Mouse (Mus musculus) kidney, embryonic 14.5 days (tissue): ENCODE measurements at regions not wholly inside any gene's neighbourhood (a gene's known extent, or its start where the extent isn't known, plus 50 kb on each side); places are given as distances from the start of the nearest gene placed in this dataset.

Source experiments
- ATAC-seq: fragments of 200-750 bp; cut with Nextera tagmentation; 2 replicates; pipeline ENCODE4 v1.8.0; 2017; ENCODE audit warnings: moderate number of reproducible peaks, mild to moderate bottlenecking, moderate TSS enrichment, moderate library complexity; ENCODE audit not compliant: low FRiP score, low TSS enrichment
- H3K27ac ChIP-seq: fragments of 300-500 bp; sonication (generic); 2 replicates; pipeline ENCODE4 v1.5.1; 2014; ENCODE audit warnings: low read depth, mild to moderate bottlenecking, low read length, moderate library complexity, mixed read lengths
- H3K27me3 ChIP-seq: fragments of 300-500 bp; sonication (generic); 2 replicates; pipeline ENCODE4 v1.6.1; 2014; ENCODE audit warnings: mild to moderate bottlenecking, low read length; ENCODE audit not compliant: control insufficient read depth, insufficient read depth
- H3K36me3 ChIP-seq: fragments of 300-500 bp; sonication (generic); 2 replicates; pipeline ENCODE4 v1.6.1; 2014; ENCODE audit warnings: low read length, mixed read lengths; ENCODE audit not compliant: control insufficient read depth, insufficient read depth
- H3K4me1 ChIP-seq: fragments of 300-500 bp; sonication (generic); 2 replicates; pipeline ENCODE4 v1.6.1; 2014; ENCODE audit warnings: low read length, mixed read lengths; ENCODE audit not compliant: control insufficient read depth, insufficient read depth
- H3K4me2 ChIP-seq: fragments of 300-500 bp; sonication (generic); replicated peaks from 2 replicates; pipeline ENCODE4 v1.6.1; 2014; ENCODE audit warnings: low read depth, mild to moderate bottlenecking, low read length
- H3K4me3 ChIP-seq: fragments of 300-500 bp; sonication (generic); 2 replicates; pipeline ENCODE4 v1.5.1; 2014; ENCODE audit warnings: mild to moderate bottlenecking, low read length
- H3K9ac ChIP-seq: fragments of 300-500 bp; sonication (generic); 2 replicates; pipeline ENCODE4 v1.6.1; 2014; ENCODE audit warnings: low read depth, mild to moderate bottlenecking, low read length, moderate library complexity
- H3K9me3 ChIP-seq: fragments of 300-500 bp; sonication (generic); 2 replicates; pipeline ENCODE4 v1.6.1; 2016; ENCODE audit warnings: low read length; ENCODE audit not compliant: control insufficient read depth
- WGBS: fragments of 180-500 bp; shearing (Covaris S2); extraction: QIAGEN DNeasy Blood & Tissue Kit; methylation state at CpG from one replicate; pipeline ENCODE4 v1.1.7; 2014; 5-methylcytosine and 5-hydroxymethylcytosine counted together

DNA sequence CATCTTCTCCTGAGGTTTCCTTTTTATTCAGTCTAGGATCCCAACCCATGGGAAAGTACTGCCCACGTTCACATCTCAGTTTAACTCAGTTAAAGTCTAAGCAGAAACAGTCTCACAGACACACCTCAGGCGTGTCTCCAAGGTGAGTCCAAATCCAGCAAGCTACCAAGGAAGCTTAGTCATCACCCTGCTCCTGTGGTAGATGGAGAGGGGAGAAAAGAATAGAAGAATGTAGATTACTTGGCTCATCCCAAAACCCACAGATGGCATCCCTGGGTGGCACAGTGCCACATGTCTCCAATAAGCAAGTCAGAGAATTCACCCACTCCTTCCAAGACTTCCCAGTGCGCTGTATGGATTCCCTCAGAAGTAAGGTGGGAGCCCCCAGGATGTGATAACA is 199.2 kb downstream of the Pdcd6ip start:
- Histone ChIP-seq H3K27ac (no peak overlapping the region), H3K9ac (no peak overlapping the region), H3K27me3 (no peaks in the 10 kb centered on the region), H3K4me3 (no peak overlapping the region), H3K4me2 (no peak overlapping the region), H3K36me3 (no peaks in the 10 kb centered on the region), H3K9me3 (no peaks in the 10 kb centered on the region), H3K4me1 (no peaks in the 10 kb centered on the region)
- no peak for ATAC-seq
- WGBS = 90% methylated on average over 3 of the region's 3 CpGs

DNA sequence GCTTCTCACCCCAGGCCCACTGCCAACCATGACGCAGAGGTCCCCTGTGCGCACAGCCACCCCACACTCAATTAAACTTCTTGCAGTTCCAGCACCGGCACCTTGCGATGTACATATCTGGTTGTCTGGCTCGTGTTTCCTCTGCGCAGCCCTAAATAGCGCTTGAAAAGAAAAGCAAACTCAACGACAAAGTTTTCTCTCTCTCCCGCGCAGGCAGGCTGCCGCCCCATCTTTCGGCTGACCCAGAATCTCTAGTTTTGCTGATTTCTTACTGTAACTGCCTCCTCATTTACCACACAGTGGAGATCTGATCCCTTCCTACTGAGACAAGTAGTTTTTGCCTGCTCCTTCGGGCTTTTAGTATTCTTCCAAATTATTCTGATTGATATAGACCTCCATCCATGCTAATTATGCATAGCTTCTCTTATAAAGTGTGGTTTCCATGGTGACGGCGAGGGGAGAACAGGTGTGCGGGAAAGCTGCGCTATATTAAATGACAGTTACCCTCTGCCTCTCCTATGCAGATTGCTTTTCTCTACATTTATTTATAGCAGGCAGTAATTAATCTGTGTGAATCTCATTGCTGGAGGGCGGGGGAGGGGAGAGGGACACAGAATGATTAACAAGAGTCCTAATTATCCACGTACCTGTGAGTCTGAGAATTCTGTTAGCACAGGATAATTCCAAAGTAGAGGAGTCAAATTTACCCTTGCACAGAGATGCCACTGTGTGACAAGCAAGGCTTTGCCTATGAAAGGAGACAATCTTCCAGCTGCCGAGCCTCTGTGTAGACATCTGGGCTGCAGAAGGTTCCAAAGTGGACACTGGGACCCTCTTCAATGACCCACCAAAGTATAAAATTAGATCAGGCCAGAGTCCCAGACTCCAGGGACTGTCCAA is 200.2 kb downstream of the Pdcd6ip start:
- ATAC-seq = no peak
- no peak overlapping the region for H3K4me3 ChIP-seq

DNA sequence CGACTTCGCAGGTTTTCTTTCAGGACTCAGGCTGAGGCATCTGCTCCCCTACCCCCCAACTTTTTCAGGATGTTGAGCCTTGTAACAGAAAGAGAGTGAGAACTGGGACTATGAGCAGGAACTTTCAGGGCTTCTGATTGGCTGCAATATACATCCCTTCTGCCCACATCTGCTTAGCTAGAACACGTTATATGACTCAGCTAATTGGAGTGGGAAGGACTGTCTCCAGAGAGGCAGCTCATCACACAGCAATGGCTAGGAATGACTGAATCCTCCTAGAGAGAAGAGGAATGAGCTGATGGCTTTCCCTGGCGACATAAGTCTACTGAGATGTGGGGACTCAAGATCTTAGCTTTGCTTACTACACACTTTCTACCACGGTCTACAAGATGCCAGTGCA is 208.8 kb downstream of the Pdcd6ip start:
- Histone ChIP-seq H3K27ac (no peak overlapping the region), H3K4me3 (no peak overlapping the region), H3K9me3 (no peaks in the 10 kb centered on the region), H3K9ac (no peak overlapping the region), H3K4me2 (no peak overlapping the region), H3K4me1 (no peaks in the 10 kb centered on the region), H3K36me3 (no peaks in the 10 kb centered on the region), H3K27me3 (no peaks in the 10 kb centered on the region)
- 79% methylated on average over 5 of the region's 5 CpGs for WGBS
- ATAC-seq = no peak

More for the DNA sequence above, 200.2 kb downstream of the Pdcd6ip start:
- Histone ChIP-seq H3K36me3 (no peaks in the 10 kb centered on the region), H3K27me3 (no peaks in the 10 kb centered on the region), H3K27ac (no peak overlapping the region), H3K9me3 (no peaks in the 10 kb centered on the region), H3K4me2 (no peak overlapping the region), H3K9ac (no peak overlapping the region), H3K4me1 (no peaks in the 10 kb centered on the region)
- 72% methylated on average over 20 of the region's 20 CpGs for WGBS

DNA sequence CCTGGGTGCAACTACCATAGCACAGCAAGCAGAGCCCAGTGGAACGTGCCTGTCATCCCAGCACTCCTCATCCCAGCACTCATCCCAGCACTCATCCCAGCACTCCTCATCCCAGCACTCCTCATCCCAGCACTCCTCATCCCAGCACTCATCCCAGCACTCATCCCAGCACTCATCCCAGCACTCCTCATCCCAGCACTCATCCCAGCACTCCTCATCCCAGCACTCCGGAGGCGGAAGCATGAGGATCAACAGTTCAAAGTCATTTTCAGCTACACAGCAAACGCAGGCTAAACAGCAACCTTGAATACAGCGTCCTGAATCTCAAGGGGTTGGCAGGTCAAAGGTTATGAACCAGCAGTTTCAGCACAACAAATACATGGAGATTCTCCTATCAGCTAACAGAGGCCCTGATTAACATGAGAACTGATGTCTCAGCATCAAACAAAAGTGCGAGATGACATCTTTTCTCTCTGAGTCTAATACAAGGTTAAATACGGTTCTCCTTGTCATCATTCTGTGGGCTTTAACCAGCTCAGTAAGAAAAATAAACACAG is 211.8 kb downstream of the Pdcd6ip start:
- H3K27me3 ChIP-seq = no peaks in the 10 kb centered on the region
- no peak for ATAC-seq
- 63% methylated on average over 7 of the region's 7 CpGs for WGBS
- no peak overlapping the region for H3K9ac ChIP-seq
- H3K4me1 ChIP-seq = no peaks in the 10 kb centered on the region
- no peak overlapping the region for H3K4me2 ChIP-seq
- no peak overlapping the region for H3K27ac ChIP-seq
- no peak overlapping the region for H3K4me3 ChIP-seq
- no peaks in the 10 kb centered on the region for H3K36me3 ChIP-seq
- no peaks in the 10 kb centered on the region for H3K9me3 ChIP-seq

DNA sequence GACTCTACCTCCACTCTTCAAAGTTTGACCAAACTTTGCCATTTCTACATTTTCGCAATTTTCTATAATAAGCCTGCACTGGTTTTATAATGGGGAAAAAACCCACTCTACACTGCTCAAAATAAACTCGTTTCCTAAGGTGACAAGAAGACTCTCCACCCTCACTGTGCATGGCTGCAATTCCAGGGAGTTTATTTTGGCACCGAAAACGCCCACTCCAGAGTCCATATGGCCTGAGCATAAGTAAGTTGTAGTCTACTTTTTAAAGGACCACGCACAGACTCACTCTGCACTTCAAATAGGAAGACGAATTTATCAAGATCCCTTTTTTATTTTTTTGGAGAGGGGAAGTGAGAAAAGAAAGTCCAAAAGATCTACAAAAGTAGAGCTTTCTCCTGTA is 219.4 kb downstream of the Pdcd6ip start:
- no peak for ATAC-seq
- Histone ChIP-seq H3K4me3 (no peak overlapping the region), H3K9ac (no peak overlapping the region), H3K36me3 (no peaks in the 10 kb centered on the region), H3K9me3 (no peaks in the 10 kb centered on the region), H3K4me1 (no peaks in the 10 kb centered on the region), H3K27me3 (no peaks in the 10 kb centered on the region), H3K27ac (no peak overlapping the region), H3K4me2 (no peak overlapping the region)
- 63% methylated on average over 6 of the region's 6 CpGs for WGBS

DNA sequence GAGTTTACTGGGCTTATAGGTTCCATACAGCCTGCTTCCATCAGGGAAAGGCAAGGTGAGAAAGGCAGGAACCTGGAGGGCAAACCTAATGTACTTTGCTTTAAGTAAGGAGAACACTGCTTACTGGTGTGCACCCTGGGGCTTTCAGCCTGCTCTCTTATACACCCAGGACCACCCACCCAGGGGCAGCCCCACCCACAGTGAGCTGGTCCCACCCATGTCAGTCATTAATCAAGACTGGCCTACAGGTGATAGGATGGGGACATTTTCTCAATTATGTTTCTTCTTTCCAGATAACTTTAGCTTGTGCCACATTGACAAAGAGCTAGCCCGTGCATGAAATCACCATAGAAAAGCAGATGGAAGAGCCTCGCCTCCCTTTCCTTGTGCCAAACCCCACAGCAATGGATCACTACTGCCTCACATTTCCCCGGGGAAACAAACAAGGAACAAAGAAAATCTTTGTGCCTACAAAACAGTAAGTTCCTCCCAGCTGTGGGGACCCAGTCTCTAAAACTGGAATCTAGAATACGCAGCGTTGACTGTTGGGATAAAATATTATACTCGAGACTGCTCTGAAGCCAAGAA is 221.5 kb downstream of the Pdcd6ip start:
- Histone ChIP-seq H3K4me2 (no peak overlapping the region), H3K36me3 (no peaks in the 10 kb centered on the region), H3K9ac (no peak overlapping the region), H3K4me1 (no peaks in the 10 kb centered on the region), H3K27ac (no peak overlapping the region), H3K9me3 (no peaks in the 10 kb centered on the region), H3K4me3 (no peak overlapping the region), H3K27me3 (no peaks in the 10 kb centered on the region)
- 82% methylated on average over 6 of the region's 6 CpGs for WGBS
- no peak for ATAC-seq

DNA sequence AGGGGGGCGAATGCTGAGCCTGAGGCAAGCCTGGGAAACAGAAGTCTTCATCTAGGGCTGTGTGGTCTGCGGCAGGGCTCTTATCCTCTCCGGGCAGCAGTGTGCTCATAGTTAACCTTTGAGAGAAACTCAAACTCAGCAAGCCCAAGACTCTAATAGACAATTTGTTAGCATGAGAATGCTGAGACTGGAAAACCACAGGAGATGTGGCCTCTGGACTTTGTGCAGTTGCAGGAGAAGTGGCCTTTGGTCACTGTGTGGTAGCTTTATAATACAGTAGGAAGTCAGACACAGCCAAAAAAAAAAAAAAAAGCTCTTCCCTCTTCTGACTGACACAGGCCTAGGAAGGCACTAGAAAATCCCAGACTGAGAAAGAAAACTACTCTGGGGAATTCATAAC is 228.2 kb downstream of the Pdcd6ip start:
- no peak overlapping the region for H3K4me2 ChIP-seq
- no peak overlapping the region for H3K9ac ChIP-seq
- no peaks in the 10 kb centered on the region for H3K9me3 ChIP-seq
- H3K27me3 ChIP-seq = no peaks in the 10 kb centered on the region
- H3K27ac ChIP-seq = no peak overlapping the region
- H3K36me3 ChIP-seq = no peaks in the 10 kb centered on the region
- 85% methylated on average over 3 of the region's 3 CpGs for WGBS
- H3K4me1 ChIP-seq = no peaks in the 10 kb centered on the region
- no peak overlapping the region for H3K4me3 ChIP-seq
- no peak for ATAC-seq

DNA sequence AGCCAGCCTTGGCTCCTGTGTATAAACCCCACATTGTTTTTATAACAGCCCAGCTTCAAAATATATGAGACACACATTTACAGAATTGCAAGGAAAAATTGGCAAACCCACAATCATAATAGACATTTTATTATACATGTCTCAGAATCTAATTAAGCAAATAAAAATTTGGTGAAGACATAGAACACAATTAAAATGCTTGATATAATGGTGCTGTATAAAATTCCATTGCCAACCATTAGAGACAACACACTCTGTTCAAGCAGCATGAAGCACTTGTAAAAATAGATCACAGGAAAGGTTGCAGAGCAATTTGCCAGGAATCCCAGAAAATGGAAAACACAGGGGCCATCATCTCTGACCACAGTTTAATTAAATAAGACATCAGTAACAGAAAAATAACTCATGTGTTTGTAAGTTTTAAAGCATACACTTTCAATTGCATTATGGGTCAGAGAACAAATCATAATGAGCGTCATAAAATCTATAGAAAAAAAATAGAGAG is 229.2 kb downstream of the Pdcd6ip start:
- Histone ChIP-seq H3K36me3 (no peaks in the 10 kb centered on the region), H3K4me2 (no peak overlapping the region), H3K4me3 (no peak overlapping the region), H3K27ac (no peak overlapping the region), H3K9me3 (no peaks in the 10 kb centered on the region), H3K9ac (no peak overlapping the region), H3K27me3 (no peaks in the 10 kb centered on the region), H3K4me1 (no peaks in the 10 kb centered on the region)
- no peak for ATAC-seq
- 84% methylated on average over 1 of the region's 1 CpGs for WGBS

DNA sequence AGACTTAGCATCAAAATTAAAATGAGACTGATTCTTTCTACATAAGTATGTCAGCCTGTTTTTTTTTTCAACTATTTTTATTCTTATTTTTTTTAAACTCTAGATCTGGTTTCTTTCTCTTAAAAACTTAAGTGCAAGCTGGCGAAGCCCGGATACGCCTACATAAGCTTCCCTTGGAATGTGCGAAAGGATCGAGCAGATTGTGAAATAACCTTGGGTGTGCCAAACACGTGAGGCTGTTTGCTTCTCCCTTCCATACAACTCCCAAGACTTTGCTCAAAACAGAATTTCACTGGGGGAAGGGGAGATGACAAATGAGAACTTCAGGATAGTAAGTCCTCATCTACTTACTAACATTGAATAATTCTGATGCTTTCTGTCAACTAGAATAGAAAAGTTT is 236.3 kb downstream of the Pdcd6ip start:
- 91% methylated on average over 6 of the region's 6 CpGs for WGBS

More for the DNA sequence above, 236.3 kb downstream of the Pdcd6ip start:
- no peaks in the 10 kb centered on the region for H3K36me3 ChIP-seq
- no peak overlapping the region for H3K4me2 ChIP-seq
- H3K27ac ChIP-seq = no peak overlapping the region
- ATAC-seq = no peak
- no peaks in the 10 kb centered on the region for H3K27me3 ChIP-seq
- no peaks in the 10 kb centered on the region for H3K9me3 ChIP-seq
- no peak overlapping the region for H3K4me3 ChIP-seq
- no peak overlapping the region for H3K9ac ChIP-seq
- no peaks in the 10 kb centered on the region for H3K4me1 ChIP-seq
